Mouse (Mus musculus) MN1 (cell line): ENCODE results near the gene Sema3f.

Source experiments
- DNase-seq: peaks from one replicate; pipeline ENCODE4 v3.0.0-alpha.2; 2016; ENCODE audit warnings: low spot score

The Sema3f gene

DNA sequence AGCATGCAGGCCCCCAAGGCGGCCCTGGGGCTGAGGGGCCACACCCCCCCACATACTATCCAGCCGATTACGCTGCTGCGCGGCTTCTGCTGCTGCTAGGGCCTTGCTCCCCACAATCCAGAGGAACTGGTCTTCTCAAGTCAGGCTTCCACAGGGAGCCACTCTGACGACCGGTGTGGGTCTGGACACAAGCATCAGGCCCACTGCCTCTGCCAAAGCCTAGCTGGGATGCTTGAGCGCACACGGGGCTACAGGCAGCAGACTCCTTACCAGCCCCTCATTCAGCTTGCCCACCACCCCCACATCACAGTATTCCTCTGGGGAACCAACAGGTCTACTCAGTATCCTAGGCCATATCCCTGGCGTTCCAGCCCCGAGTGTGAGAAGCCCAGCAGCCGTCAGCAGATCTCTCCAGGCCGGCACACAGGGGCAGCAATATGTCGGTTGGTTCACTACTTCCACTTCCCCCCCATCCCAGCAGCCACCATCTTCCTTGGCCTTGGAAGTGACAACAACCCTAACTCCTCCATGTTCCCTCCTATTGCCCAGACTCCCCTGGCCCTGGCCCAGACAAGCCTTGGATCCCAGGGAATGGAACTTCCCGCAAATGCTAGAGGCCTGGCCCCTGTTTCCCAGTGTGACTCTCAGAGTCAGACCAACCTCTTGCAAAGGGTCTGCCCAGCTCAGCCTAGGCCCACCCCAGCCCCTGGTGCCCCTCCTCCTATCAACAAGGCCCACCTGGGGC is 76.4 kb downstream of the Sema3f start:
- no peak for DNase-seq

- DNase-seq = peak; percentile 80
These were observed 77.1 kb downstream of the Sema3f start for GRCm38 (mm10) chr9:107633091-107633660.

GRCm38 (mm10) chr9:107632478-107632877 is 77.8 kb downstream of the Sema3f start:
- peak; percentile 50 for DNase-seq

GRCm38 (mm10) chr9:107631861-107632260 is 78.4 kb downstream of the Sema3f start:
- no peak for DNase-seq
